Mouse (Mus musculus) MEL (cell line): ENCODE measurements around the gene Tmem274.

Source experiments
- BHLHE40 ChIP-seq: IDR thresholded peaks from 2 replicates; pipeline ENCODE4 v1.6.1; 2012; ENCODE audit warnings: low read depth, mild to moderate bottlenecking, inconsistent platforms, low read length, improper control_type of control experiment, borderline replicate concordance
- ELF1 ChIP-seq: IDR thresholded peaks from 2 replicates; pipeline ENCODE4 v1.6.1; 2014; ENCODE audit warnings: low read depth, mild to moderate bottlenecking, inconsistent platforms, low read length, improper control_type of control experiment, moderate library complexity
- GATA1 ChIP-seq: IDR thresholded peaks from 2 replicates; pipeline ENCODE4 v1.6.1; 2011; ENCODE audit warnings: low read depth, low read length, improper control_type of control experiment
- MAFK ChIP-seq: IDR thresholded peaks from 2 replicates; pipeline ENCODE4 v1.6.1; 2011; ENCODE audit warnings: low read depth, mild to moderate bottlenecking, low read length, improper control_type of control experiment, borderline replicate concordance
- MAX ChIP-seq: IDR thresholded peaks from 2 replicates; pipeline ENCODE4 v1.6.1; 2011; ENCODE audit warnings: low read length, improper control_type of control experiment
- POLR2A ChIP-seq, 2 experiments: IDR thresholded peaks; 2 replicates each; pipeline ENCODE4 v1.6.1; 2011 to 2012; ENCODE audit warnings: low read length in 2 of 2, mild to moderate bottlenecking in 2 of 2, control low read depth in 1 of 2, improper control_type of control experiment in 1 of 2, low read depth in 1 of 2, moderate library complexity in 1 of 2; ENCODE audit not compliant: control insufficient read depth in 1 of 2, insufficient read depth in 1 of 2, poor library complexity in 1 of 2

DNA sequence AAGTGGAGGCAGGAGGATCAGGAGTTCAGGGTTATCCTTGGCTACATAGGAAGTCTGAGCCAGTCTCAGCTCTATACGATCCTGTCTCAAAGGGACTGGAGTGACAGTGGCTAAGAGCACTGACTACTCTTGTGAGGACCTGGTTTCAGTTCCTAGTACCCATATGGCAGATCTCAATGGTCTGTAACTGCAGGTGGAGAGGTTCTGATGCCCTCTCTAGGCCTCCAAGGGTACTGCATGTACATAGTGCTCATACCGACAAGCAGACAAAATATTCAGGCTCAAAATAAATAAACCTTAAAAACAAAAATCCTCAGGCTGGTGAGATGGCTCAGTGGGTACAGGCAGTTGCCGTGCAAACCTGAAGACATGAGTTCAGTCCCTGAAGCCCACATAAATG lies 14.0 kb downstream of the Tmem274 start:
- TF ChIP-seq GATA1 (no peak), BHLHE40 (no peak), ELF1 (no peak), MAFK (no peak), MAX (no peak), POLR2A (IDR thresholded peaks at IDR 0.05; ENCODE audit: control insufficient read depth in 1 of 2, insufficient read depth in 1 of 2, low read depth in 1 of 2, low read length in 2 of 2, poor library complexity in 1 of 2) (no peak)
